Mouse (Mus musculus) kidney, adult 2 months (tissue): ENCODE results near the gene Efhc1.

ENCODE experiments used
- CTCF ChIP-seq: fragments of 200-500 bp; conservative IDR thresholded peaks from 2 replicates; pipeline ENCODE4 v1.5.1; 2011; ENCODE audit warnings: low read depth, mild to moderate bottlenecking, control low read depth, low read length, moderate library complexity, mixed read lengths; ENCODE audit not compliant: insufficient read depth, insufficient read length
- POLR2A ChIP-seq: fragments of 200-500 bp; IDR thresholded peaks from one replicate; pipeline ENCODE4 v1.6.1; 2011; ENCODE audit warnings: low read depth, low read length, control low read depth

DNA sequence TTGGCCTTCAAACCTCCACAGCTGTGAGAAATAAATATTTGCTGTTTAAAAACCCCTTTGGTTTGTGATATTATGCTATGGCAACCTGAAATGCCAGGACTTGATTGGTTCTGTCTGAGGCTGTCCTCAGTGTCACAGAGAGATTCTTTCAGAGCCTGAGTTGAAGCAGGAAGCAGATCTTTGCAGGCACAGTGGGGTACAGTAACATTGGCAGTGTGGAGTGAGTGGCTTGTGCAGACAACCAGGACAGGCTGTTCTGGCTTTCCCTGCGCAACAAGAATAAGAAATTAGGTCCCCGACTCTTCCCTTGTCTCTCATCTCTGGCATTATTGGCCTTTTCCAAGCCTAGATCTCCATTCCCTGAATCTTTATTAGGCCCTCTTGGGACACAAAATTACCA lies 31.7 kb upstream of the Efhc1 start:
- TF ChIP-seq POLR2A, result no peak
- TF ChIP-seq CTCF, result no peak
